Mouse (Mus musculus): ENCODE data around the gene Tpcn2.
A peak's percentile ranks its signal among the peaks of the same experiment; 100 is the strongest.

Tpcn2 gene

DNA sequence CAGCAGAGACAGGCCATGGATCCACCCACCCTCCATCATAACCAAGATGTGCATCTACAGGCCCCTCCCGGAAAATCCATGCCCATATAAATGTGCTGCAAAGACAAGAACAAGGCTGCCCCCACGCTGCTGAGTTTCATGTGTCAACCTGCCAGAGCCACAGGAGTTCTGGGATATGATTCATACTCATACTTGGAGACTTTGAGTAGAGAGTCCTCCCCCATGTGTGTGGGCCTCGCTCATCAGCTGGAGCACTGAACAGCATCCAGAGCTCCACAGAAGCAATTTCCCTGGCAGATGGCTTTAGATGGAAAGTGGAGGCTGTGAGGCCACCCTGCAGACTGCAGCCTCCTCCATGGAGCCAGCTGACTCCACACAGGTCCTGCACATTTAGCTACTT, 86.8 kb downstream of the Tpcn2 start:
- no peak for DNase-seq

DNA sequence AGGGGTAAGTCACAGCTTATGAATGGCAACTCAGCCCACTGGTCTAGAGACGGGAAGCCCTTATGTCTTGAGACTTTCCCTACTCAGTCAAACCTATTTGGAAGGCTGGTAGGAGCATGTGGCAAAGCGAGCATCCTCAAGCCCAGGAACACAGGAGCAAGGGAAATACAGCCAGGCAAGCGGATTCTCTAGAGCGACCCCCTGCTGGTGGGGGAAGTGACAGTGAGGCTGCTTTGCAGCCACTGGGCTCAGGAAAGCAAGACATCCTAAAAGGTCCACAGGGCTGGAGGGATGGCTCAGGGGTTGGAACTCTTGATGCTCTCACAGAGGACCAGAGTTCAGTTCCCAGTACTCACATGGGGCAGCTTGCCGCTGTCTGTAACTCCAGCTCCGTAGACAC, 87.5 kb downstream of the Tpcn2 start:
- no peak for DNase-seq

DNA sequence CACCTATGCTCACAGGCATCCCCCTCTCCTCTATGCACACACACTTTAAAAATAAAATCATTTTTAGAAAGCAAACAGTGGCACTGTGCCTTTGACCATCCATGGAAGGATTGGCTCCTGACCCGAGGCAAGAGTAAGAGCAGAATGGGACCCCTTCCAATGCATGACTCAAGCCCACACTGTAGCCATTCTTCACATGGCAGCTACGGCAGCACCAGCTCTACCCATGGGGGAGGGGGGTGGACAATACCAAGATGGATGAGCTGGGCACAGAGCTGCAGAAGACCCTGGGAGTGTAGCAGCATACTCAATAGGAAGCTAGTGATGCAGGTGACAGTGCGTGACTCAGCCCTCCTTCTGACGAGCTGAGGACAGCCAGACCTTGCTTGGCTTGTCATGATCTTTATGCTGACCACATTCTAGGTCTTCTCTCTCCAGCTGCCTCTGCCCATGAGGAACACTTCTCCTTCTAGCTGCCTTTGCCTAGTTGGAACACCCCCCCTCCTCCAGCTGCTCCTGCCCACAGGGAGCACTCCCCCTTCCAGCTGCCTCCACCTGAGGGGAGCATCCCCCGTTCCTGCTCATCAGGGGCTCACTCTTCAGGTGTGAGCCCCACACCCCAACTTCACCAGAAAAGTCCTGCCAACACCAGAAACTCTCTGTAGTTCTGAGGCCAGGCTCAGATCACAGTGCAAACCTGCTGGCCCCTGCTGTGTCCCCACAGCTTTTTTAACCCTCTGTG, 88.5 kb downstream of the Tpcn2 start:
- no peak for DNase-seq

DNA sequence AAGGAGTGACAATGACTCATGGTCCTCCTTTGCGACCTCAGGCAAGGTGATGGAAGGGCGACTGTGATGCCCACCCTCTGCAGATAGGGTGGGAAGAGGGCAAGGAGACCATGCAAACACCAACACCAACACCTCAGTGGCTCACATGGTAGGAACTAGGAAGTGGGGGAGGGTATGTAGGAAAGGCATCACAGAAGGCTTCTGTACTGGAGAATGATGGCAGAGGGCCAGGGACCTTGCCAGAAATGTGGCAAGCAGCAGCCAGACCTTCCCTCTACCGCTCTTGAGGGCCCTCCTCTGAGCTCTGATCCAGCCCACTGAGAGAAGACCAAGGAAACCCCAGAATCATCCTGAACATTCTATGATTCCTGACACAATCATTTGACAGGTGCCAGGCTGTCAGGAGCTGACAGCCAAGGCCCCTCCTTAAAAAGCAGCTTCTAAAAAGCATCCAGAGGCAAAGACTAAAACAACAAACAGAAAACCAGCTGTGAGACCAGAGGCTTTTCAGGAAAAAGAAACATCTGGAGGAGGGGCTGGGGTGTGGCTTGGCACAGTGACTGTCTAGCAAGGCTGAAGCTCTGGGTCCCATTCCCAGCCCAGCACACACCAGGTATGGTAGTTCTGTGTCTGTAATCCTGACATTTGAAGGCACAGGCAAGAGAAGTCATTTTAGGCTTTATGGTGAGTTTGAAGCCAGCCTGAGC, 89.2 kb downstream of the Tpcn2 start:
- peak; percentile 48 to 72 for DNase-seq

DNA sequence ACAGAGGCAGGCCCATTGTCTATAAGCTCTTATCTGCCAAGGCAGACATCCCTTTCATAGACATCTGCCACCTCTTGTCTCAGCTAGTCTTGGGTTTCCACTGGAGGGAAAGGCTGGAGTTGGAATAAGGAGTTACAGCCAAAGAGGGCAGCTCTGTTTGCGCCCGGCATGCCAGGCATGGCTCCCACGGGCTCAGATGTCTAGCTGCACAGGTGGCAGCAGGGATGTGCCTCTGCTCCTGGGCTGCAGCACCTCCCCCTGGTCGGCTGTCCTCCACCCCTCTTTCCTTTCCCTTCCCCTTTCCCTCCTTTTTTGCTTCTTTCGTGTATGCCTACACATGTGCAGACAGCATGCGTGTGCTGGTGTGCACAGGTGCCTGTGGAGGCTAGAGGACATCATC, 91.0 kb downstream of the Tpcn2 start:
- DNase-seq = no peak

DNA sequence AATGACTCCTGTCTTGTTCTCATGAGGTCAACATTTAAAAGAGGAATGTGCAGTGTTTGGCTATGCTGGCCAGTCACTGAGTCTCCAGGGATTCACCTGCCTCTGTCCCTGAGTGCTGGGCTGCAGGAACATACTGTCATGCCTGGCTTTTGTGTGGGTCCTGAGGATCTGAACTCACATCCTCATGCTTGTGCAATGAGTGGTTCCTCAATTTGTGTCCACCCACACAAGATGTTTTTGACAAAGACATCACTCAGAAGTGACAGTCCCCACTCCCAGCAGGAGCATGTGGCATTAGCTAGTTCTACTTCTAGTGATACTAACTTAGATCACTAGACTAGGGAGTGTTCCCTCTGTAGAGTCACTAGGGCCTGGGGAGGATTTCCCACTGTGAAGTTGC, 93.3 kb downstream of the Tpcn2 start:
- no peak for DNase-seq

DNA sequence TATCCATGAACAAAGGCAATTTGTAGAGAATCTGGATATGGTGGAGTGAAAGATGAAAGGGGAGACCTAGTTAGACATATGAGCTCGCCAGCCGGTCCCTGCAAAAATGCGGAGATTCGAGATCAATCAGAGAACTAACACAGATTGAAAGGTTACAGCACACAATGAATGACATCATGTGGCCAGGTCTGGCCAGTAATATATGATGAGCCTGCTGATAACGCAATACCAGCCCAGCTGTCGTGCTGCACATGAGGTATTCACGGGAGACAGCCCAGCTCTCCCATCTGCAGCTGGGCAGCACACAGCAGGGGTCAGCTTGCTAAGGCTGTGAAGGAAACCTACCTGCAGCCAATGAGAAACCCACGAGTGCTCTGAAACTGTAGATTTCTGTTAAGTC, 94.5 kb downstream of the Tpcn2 start:
- DNase-seq = no peak

DNA sequence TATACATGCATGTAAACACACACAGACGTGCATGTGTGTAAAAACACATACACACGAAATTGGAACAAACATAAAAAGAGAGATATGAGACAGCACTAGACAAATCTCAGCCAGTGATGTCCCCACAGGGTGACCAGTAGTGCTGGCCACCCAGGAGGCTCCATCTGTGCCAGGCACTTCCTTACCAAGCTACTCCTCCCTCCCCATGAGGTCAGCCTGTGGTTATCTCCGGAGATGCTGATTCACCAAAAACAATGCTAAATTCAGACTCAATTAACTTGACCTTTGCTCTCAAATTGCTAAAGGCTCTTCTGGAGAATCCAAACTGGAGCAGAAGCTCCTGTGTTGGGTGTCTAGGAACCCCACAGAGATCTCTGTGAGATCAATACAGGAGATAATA, 96.0 kb downstream of the Tpcn2 start:
- DNase-seq = no peak

DNA sequence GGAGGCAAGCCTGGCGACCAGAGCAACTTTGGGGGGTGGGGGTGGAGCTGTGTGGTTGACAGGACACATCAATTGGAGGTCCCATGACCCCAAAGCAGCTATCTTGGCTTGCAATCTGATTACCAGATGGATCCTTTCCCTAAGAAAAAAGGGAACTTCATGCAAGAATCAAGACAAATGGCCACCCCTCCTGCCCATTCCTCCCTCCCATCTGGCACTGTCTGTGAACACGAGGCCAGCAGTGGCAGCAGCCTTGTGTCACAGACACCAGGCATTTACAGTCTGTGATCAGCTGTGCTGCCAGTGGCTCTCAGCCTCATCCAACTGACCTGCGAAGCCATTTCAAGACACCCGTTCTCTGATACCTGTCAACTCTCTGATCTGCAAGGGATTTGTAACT, 101.4 kb downstream of the Tpcn2 start:
- DNase-seq = peak; percentile 46 to 64

DNA sequence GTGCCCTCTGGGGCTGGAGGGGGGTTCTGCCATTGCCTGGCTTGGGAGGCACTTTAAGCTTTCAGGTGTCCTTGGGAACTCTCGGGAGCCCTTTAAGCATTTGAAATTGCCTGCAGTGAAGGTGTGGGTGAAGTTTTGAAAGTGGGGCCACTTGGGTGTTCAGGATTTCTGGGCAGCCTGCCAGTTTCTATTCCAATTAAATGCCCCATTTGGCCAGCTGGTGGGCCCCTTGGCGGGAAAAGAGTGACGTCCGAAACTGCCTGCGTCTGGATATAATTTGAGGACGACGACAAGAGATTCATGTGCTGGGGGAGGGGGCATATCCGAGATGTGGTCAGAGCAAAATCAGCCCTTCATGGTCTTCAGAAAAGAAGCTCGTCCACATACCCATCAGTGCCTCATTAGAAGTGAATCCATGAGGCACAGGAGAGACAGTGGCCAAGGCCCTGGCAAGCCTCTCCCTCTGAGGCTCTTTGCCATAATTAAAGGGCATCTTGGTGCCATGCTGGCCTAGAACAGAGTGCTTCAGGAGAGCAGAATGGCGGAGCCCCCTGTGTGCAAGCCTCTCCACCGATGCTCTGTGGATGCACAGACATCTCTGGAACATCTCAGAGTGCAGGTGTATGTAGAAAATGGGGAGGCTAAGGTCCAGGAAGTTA, 102.3 kb downstream of the Tpcn2 start:
- no peak for DNase-seq

DNA sequence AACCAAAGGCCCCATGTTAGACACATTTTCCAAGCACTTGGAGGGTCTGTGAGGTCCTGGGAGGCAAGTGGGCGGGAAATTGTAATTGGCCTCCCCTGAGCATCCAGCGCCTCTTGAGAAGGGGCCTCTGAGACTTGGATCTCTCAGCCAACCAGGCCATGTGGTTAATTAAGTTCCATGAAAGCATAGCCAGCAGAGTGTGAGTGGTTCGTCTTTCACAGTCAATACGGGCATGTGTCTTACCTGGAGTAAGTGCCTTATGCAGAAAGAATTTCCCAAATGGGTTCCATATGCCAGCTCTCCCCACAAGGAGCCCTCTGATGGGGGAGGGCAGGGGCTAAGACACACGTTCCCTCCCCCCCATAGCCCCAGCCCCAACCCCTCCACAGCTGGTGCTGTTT, 104.1 kb downstream of the Tpcn2 start:
- no peak for DNase-seq

DNA sequence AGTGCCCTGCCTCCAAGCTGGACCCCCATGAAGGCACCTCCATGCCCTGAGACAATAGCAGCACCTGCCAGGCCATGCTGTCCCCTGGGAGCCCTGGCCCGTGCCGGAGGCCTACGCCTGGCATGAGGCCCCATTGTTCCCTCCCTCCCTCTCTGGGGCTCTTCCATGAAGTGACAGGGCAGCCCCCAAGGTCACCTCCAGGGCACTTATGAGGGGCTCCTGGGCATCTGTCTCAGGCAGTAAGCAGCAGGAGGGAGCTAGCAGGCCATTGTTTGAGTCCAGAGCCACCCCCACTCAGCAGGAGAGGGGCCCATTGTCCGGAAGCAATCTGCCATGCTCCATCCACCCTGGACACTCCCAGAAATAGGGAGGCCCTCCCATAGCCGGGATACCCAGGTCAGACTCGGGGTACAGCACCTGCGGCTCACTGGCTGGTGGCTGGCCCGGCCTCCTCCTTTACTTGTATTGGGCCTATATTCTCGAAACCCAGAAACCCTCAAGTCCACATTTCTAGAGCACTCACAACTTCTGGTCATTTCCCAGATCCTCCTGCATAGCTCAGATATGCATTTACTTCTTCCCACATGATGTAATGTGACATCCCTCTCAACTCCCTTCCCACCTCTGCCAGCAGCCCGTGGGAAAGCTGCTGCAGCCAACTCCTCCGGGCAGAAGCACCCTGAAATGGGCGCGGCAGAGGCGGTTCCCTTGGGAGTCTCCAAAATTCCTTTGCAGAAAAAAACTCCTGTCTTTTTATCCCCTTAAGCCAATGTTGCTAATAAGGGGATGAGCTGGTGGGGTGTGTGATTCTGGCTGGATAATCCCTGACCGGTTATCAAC, 106.8 kb downstream of the Tpcn2 start:
- no peak for DNase-seq

DNA sequence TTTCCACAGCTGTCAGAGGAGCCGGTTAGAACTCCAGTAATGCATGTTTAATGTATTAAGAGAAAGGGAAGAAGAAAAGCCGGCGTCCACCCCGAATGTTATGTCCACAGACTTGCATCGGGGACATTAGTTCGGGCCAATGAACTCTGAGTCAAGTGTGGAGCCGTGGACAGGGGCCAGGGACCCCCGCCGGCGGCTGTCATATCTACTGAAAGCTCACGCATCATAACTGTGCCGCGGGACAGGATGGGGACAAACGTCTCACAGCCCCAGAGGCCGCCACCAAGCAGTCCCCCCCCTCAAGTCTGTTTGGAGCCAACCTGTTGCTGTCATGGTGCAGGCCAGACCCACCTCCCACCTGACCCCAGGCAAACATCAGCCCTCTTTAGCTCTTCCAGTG, 110.2 kb downstream of the Tpcn2 start:
- no peak for DNase-seq

DNA sequence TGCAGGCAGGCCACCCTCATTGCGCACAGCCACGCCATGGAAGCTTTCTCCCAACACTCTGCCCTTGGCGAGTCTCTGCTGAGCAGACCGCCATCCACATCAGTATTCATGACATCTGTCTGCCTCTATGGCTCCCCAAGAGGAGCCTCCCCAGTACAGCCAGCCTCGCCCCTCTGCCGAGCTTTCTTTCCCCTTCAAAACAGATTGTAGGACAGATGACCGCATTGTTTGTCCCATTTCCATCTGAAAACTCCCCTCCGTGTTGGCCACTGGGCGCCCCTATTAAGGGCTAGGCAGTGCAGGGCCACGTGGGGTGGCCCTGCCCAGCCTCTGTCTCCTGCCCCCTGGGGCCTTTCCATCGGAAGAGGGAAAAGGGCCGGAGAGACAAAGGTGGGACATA, 110.7 kb downstream of the Tpcn2 start:
- no peak for DNase-seq

DNA sequence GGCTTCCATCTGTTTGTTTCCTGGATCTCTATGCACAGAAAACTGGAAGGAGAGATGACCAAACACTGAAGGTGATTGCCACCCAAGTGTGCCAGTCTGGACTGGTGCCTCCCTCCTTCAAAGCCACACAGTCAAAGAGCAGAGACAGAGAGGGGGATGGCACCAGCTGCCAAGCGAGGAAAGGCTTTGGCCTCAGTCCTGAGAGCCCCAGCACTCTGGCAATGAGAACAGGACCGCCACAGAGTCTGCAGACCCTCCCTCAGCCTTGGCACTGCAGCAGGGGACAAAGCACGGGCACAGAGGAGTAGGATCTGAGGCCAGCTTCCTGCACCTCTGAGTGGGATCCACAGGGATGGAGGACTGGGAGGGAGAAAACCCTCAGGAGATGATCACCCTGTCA, 114.1 kb downstream of the Tpcn2 start:
- no peak for DNase-seq

DNA sequence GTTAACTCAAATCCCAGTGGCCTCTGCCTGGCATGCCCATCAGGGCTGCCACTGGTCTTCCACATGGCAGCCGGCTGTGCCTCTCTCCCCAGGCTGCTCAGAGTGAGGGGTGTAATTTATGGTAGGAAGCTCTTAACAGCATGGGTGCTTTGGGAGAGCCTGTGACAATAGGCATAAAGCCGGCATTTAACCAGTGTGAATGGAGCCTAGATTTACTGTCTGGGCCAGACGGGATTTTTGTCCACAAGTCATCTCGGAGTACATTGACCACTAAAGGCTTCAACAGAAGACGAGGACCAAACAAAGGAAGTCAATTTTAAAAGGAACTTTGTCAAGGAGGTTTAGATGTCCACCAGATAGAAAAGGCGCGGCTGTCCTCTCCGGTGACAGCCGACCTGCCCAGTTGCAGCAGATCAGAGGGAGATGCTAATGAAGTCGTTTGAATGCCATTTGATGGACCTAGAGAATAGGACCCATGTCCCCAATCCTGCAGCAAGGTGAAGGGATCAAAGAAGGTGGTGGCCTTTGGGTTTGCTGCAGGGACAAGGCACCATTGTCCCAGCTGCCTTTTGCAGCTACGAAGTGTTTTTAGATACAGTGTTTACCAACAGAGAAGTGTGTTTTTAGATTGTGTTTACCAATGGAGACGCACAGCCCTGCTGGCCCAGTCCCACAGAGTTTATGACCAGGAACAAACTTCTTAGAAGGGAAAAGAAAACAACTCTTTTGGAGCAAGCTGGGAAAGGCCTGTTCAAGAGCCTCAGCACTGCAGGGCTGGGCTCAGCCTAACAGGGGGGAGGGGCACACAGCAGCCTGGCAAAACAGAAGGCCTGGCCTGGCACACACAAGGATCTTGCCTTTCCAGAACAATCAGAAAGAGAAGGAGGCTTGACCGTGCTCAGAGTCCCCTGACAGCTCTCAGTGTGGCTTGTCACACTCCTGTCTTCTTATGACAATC, 124.2 kb downstream of the Tpcn2 start:
- peak; percentile 66 to 69 for DNase-seq

DNA sequence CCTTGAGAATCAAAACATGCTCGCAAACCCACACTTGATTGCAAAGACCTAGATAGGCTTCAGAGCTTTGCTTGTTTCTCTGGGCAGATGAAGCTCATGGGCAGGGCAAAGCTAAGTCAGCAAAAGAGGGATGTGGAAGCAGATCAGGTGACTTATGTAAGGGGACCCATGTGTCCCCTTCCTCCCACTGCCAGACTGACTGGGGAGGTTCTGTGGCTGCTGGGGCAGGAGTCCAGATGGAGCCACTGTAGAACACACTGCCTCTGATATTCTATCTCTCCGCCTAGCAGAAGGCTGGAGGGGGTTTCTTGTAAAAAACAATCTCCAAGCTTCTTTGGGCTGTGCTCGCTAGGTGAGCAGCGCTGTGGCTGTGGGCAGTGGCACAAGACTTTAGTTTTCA, 128.1 kb downstream of the Tpcn2 start:
- no peak for DNase-seq

DNA sequence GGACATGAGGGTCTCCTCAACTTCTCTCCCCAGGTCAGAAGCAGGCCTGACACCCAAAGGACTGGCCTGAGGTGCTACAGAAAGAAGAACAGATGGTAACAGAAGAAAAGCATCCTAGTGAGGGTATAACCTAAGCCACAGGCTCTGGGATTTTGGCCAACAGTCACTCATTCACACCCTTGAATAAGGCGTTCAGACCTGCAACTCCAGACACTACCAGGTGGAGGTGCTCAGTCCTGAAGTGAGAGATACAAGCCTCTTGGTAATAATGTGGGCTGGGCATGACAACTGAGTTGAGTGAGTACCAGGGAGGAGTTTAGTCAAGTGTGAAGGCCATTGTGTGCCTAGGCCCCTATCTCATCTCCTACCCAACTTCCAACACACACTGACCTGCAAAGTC, 129.7 kb downstream of the Tpcn2 start:
- no peak for DNase-seq

DNA sequence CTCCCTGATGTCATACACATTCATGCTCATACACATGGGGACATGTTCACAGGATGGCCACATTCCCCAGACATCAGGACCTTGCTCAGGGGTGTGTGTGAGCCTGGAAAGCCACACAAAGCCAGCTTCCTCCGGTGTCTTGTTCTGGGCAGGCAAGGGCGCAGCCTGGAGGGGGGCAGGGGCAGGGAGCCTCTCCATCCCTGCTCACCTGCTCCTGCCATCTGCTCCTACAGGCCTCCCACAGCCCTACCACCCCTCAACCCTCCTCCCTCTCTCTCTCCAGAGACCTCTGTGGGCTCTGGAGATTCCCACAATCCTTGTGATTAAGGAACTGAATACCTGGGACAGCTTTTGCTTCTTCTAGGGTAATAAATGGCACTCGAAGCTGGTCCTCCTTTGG, 132.0 kb downstream of the Tpcn2 start:
- DNase-seq = no peak

DNA sequence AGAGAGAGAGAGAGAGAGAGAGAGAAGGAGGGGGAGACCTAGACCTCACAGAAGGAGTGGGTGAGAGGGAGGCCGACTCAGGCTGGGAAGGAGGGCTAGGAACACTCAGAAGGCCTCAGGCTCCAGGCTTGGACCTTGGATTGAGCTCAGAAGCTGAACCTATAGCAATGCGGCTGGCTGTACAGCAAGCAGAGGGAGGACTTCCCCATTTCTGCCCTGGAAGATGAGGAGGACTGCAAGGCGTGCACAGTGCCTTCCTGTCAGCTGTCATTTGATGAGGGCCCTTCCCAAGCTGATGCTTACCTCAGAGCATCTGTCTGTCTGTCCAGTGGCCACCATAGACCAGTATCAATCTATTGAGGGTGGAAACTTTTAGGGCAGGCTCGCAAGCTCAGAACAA, 134.9 kb downstream of the Tpcn2 start:
- DNase-seq = no peak

DNA sequence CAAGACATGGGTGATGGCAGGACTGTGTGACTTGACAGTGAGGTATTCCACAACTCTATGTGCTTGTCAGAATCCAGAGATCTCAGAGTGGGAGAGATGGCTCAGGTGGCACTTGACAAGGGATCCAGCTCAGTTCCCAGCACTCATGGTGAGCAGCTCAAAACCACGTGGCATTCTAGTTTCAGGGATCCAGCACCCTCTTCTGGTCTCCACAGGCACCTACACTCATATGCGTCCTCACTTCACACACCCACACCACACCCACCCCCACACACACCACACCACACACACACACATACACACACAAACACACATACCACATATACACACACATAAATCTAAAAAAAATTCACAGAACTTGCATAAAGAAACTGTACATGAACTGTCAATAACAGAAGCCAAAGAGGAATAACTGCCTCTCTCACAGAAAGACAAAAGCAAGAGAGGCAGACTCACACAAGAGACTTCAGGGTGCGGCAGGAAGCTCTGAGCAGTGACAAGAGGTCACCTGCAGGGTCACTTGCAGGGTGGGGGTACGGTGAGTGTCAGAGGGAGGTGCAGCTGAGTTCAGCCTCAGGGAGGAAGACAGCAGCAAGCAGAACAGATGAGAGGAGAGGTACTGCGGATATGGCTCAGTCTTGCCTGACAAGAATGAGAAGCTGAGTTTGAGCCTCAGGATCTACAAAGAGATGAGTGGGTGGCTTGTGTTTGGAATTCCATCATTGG, 135.7 kb downstream of the Tpcn2 start:
- no peak for DNase-seq
